Mouse (Mus musculus) cerebellum, adult 11 months (tissue): ENCODE measurements around the gene Mgam.
"Not testable (repeated sequence)": the region's sequence is repeated elsewhere in the genome, so short reads cannot be mapped to it uniquely, and the experiment has no call there.

ENCODE experiments used
- DNase-seq: peaks from one replicate; pipeline ENCODE4 v3.0.0; 2022

Gene Mgam

DNA sequence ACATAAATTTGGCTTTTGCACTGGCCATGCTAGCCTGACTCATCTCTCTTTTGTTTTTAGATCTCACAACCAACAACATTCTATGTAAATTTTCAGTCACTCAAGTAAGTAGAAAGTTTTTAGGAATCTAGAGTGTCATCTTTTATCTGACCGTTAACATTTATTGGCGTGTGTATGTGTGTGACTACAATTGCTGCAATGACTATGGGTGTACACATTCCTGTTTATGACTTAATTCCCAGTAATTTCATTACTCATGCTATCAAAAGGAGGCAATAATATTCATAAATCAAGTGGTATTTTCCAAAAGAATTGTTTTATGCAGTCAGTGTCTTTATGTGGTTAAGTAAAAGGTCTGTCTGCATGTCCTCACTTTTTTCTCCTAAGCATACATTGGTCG is 110.9 kb downstream of the Mgam start:
- no peak for DNase-seq

GRCm38 (mm10) chr6:40749030-40749429 is 120.4 kb downstream of the Mgam start:
- not testable (repeated sequence) for DNase-seq

DNA sequence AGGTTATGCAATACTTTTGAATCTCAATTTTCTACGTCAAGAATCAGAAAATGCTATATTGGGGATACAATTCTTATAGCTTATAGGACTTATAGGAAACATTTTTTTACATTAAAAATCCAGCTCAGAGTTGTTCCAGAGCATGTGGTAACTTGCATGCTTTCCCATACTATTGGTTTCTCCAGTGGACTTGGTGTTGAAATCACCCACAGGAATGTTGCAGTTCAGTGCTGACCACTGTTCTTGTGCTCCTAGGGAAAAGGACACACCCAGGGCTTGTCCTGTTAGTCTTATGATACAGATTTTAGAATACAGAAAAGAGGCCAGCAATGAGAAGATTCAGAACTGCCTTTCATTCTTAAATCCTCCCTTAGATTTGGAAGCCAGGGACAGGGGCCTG is 127.3 kb downstream of the Mgam start:
- DNase-seq = no peak

DNA sequence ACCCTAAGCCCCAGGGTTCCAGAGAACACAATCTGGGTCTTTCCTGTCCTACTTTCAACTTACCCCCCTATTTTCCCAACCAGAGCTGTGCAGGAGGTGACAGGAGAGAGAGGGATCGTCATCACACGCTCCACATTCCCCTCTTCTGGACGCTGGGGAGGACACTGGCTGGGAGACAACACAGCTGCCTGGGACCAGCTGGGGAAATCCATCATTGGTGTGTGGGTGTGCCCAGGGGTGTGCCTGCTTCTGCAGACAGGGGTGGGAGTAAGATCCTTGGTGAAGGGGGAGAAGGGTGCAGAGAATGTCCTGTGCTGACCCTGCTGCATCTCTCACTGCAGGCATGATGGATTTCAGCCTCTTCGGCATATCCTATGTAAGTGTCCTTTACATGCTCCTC is 128.7 kb downstream of the Mgam start:
- DNase-seq = not testable (repeated sequence)

DNA sequence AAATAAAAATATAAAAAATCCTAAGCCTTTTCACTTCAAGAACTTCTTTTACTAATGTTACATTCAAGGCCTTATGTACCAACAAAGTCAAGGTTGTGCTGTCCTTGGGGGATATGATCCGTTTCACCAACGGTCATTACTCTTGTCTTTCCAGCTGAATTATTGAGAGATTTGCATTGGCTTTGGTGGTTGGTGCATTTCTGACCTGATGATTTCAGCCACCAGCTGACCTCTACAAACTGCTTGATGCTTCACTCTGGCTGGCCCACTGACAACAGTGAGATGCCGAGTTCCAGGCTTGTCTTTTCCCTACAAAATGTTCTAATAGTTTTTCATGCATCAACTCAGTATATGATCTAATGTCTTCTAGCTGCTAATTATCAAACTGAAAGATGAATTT is 146.0 kb downstream of the Mgam start:
- no peak for DNase-seq

DNA sequence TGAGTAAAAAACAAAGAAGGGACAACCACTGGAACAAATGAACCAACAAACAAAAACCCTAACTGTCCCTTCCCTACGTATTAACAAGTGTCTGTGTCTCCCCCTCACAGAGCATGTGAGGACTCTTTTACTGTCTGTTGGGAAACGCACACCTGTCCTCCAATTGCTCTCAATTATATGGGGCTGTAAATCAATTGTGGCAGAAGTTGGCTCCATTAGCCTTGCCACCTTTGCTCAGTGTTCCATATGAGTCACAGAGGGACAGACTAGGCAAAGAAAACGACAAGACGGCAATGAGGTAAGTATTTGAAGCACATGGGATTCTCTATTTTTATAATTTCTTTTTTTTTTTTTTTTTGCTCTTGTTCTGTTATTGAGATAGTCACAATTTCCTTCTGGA is 149.8 kb downstream of the Mgam start:
- no peak for DNase-seq

GRCm38 (mm10) chr6:40783637-40784036 is 155.0 kb downstream of the Mgam start:
- DNase-seq = no peak

DNA sequence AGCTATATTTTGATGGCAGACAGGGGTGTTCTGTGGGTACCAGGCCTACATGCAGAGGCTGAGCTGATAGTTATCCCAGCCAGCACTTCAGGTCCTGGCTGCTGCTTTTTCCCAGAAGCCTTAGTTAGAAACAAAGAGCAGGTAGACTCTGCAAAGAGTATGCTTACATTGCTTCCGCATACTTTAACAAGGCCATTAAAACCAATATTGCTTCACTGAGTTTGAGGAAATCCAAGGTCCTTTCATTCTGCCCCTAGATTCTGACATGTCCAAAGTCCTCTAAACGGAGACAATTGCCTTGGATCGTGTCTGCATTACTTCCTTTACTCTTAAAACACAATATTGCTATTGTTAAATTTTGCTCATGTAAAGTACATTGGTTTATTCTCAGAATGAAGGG is 155.7 kb downstream of the Mgam start:
- no peak for DNase-seq

GRCm38 (mm10) chr6:40795077-40795812 is 166.6 kb downstream of the Mgam start:
- DNase-seq = no peak

DNA sequence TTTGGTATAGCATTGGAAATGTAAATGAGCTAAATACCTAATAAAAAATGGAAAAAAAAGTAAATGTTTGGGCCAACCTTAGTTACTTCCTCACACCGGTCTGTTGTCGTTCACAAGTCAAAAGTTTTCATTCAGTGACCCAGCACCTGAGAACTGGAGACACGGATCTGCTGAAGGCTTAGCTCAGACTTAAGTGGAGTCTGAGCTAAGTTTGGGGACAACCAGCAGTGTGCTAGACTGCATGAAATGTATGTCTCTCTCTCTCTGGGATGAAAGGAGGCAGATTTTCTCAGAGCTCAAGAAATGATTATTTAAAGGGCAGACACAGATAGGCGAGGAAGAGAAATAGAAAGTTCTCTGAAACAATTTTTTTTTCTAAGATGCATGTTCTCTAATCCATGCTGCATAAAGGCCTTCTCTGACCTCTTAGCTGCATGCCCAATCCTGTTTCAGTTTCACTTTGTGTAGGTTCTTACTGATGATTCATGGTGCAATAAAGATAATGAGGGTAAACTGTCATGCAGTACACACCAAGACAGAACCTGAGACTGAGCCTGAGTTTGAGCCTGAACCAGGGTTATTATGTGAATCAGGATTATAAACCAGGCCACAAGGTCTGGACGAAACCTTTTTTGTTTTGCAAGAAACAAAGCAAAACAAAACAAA is 189.7 kb downstream of the Mgam start:
- no peak for DNase-seq
